Mouse (Mus musculus): ENCODE measurements around the gene S1pr5.
"Not testable (repeated sequence)": the region's sequence is repeated elsewhere in the genome, so short reads cannot be mapped to it uniquely, and the experiment has no call there.

Gene S1pr5

DNA sequence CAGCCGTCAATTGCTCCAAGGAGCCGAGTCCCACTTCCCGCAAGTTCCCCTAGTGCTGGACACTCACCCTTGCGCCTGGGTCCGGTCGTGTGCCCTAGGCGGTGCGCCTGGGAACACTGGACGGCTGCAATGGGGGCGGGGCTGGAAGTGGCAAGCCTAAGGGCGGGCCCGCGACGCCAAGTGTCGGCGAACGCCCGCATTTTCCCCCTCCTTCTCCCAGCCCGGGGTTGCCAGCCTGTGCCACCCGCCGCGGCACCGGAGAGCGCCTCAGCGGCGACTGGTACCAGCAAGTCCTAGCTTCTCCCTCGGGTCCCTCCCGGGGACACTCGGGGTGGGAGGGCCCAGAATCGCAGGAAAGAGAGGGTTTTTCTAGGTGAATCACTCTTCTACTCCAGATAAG, at the start of gene S1pr5:
Gene S1pr5 (minus strand): TSS at position 118 of the 400 bp plus-strand sequence.
- in situ Hi-C loops (cut with MboI), result no loop called here

DNA sequence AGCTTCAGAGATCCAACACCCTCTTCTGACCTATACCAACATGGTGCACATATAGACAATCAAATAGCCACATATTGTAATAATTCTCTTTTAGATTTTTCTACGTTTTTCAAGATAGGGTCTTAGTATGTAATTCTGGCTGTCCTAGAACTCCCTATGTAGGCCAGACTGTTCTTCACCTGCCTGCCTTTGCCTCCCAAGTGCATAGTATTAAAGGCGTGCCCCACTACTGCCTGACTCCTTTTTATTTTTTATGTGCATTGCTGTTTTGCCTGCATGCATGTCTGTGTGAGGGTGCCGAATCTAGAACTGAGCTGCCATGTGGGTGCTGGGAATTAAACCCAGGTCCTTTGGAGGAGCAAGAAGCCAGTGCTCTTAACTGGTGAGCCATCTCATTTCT, 44.0 kb upstream of the S1pr5 start:
- in situ Hi-C loops (cut with MboI), result no loop called here

DNA sequence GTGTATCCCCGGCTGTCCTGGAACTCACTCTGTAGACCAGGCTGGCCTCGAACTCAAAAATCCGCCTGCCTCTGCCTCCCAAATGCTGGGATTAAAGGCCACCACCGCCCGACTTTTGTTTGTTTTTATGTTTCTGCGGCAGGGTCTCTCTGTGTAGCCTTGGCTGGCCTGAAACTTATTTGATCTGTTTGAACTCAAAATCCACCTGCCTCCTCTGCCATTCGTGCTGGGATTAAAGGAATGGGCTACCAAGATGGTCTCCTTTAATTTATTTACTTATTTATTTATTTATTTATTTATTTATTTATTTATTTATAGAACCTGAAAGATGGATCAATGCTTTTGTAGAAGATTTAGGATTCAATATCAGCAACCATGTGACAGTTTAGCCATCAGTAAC, 43.6 kb upstream of the S1pr5 start:
- in situ Hi-C loops (cut with MboI), result not testable (repeated sequence)

DNA sequence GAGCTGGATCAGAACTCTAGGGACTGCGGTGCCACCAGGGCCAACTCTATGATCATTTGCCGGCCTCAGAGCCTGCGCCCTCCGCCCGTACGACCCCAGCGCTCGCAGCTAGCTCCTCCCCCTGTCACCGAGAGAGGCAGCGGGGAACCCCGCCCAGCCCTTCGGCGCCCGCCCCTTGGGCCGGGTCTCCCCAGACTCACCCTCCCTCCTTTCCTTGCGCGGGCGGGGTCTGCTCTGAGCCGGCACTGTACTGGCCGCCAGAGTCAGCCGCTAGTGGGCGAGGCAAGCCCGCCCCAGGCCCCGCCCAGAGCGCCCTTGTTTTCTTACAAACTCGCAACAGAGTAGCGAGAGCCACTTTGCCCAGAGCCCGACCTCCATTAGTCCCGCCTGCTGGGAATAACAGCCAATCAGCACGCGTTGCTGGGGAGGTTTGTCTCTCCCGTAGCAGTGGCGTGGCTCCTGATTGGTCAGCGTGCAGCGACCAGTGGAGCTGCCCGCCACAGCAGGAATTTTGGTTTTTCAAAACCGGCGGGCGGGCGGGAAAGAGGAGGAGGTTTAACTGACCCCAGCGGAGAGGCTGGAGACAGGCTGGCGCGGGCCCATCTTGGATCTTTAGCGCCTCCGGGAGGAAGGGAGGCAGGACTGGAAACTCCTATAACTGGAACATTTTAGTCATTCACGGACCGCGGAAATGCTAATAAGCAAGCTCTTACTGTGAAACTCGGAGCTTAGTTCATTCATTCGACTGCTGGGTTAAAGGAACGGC, 43.0 kb upstream of the S1pr5 start, which contains the start of gene Cdkn2d:
Gene Cdkn2d (minus strand): TSS at position 386 of the 766 bp plus-strand sequence.
- in situ Hi-C loops (cut with MboI), result no loop called here

DNA sequence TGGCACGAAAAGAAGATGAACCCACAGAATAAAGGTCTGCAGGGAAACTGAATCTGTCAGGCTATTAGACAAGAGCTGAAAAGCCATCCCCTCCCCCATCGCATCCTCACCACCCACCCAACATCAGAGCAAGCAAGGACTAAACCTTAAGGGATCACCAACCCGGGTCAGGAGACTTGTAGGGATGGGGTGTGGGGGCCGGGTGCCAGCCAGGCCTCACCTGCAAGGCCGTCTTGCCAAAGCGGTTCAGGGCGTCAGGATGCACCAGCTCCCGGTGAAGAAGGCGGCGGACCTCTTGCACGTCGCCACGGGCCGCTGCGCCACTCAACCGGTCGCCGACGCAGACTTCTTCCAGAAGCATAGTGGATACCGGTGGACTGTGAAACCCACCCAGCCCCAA, 42.3 kb upstream of the S1pr5 start:
- in situ Hi-C loops (cut with MboI), result no loop called here

DNA sequence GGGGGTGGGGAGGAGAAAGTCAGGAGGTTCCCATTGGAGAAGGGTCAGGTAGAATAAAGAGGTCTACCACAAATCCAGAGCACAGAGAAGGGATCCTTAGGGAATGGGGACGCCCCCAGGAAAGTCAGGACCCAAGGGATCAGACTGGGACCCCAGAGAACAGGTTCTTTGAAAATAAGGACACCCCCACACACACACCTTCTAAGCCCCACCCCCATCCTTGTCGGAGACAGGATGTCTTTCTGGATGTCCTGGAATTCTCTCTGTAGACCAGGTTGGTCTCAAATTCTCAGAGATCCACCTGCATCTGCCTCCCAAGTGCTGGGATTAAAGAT, 41.1 kb upstream of the S1pr5 start:
- in situ Hi-C loops (cut with MboI), result no loop called here

DNA sequence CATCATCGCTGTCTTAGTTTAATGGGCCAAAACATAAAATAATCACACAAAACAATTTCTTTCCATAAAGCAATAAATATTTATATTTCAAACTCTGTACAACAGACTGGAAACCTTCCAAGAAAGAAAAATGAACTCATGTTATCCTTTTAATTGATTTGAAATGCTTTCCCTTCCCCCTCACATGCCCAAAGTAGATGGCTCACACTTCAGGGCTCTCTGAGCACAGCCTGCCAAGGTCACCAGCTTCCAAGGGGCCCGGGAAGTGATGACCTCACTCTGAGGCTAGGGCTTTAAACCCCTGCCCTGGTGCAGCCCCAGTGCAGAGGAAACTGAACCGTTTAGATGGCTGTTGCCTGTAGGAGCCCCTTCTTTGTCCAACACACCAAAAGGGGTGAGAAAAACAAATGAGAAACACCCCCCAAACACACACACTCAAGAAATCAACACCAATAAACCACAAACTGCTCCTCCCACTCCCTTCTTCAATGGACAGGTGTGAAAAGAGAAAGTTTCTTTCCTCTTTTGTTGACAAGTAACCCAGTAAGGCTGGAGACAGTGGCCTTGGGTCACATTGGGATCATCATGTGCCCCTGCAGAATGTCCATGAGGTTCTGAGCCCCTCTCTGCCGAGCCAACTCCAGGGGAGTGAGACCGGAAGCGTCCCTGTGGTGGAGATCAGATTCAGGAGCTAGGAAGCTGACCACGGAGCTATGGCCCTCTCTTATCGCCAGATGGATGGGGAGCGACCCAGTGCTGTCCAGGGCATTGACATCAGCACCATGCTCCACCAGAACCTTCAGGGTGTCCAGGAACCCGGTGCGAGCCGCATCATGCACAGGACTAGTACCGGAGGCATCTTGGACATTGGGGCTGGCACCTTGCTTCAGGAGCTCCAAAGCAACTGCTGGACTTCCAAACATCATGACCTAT, 40.4 kb upstream of the S1pr5 start:
- in situ Hi-C loops (cut with MboI), result no loop called here

DNA sequence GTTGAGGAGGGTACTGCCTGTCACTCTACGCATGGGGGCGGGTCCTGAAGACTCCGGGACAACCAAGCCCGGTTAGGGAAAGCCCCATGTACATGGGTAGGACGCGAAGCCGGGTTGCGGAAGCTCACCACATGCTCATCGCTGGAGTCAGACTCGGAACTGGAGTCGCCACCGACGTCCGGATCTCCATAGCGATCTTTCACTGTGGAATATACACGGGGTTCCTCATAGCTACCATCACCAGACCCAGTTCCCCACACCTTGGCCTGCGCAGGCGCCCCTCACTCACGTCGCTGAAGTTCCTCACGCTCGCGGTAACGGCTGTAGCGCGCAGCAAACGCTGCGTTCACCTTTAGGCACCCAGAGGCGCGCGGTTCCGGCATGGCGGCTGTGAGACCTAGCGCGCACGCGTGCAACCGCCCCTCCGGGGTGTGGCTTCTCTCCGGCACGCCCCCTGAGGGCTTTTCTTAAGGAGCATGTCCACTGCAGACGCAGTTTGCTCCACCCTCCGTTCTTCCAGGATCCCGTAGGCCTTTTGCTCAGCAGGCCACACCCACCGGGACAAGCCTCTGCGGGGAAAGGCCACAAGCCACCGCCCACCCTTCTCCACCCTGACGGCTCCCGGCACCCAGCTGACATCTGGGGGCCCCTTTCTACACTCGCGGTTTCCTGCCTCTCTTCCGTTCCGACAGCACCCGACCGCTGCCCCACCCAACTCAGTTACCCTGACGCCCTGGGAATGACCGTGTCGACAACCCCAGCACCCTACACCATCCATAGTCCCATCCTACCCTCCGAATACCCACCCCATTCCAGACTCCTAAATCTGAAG, 39.5 kb upstream of the S1pr5 start, which contains the start of gene Kri1:
Gene Kri1 (minus strand): TSS at position 399 of the 832 bp plus-strand sequence.
- in situ Hi-C loops (cut with MboI), result no loop called here

DNA sequence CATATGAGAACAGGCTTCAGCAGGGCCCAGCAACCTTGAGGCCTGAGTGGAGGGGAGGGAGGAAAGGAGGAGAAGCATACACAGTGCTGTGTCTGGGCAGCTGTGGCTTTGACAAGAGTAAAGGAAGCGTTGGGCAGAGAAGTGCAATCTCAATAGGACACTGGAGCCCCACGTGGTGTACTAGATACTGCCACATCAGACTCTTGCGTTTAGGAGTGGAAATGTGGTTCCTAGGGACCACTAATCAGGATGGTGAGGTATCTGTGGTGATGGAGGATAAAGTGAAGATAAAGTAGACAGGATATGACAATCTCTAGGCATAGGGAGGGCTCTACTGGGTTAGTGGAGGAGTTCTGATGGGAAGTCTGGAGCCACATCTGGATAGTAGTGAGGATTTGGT, 38.5 kb upstream of the S1pr5 start:
- in situ Hi-C loops (cut with MboI), result no loop called here

DNA sequence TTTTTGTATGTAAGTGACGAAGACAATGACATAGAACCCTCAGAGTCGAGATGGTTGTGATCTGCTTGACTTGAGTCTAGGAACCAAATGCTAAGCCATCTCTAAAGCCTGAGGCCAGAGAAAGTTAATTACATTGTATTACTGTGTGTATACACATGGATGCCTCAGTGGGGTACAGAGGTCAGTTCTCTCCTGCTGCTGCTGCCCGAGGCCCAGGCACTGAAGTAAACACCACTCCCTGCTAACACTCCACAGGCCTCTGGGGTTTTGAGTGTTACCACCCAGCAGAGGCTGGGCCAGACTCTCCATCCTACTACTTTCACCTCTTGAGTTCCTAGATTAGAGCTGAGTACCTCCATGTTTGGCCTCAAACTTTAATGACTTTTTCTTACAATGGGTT, 35.8 kb upstream of the S1pr5 start:
- in situ Hi-C loops (cut with MboI), result no loop called here

DNA sequence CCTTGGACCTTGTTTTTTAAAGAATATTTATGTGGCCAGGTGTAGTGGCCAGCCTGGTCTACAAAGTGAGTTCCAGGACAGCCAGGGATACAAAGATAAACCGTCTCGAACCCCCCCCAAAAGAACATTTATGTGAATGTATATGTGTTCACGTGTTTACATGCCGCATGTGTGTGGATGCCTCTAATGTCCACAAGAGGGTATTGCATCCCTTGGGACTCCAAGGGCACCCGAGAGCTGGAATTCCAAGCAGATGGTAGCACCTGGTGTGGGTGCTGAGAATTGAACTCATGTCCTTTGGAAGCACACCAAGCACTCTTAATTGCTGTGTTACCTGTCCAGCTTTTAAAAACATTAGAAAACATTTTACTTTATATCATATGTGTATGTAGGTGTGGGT, 35.3 kb upstream of the S1pr5 start:
- in situ Hi-C loops (cut with MboI), result no loop called here

DNA sequence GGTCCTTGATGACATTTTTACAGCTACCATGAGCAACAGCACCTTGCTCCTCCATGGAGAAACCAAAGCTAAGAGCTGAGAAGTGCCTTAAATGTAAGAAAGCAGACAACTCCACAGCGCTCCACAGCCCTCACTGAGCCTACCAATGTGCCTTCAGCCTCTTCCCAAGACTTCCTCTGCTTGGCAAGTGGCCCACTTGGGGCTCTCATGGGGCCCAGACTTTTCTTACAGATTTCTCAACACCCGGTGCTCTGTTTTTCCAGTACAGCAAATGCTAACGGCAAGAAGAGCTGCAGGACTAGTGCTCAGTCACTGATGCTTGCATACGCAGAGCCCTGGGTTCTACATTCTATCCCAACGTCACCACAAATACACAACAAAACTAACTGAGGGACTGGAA, 29.5 kb upstream of the S1pr5 start:
- in situ Hi-C loops (cut with MboI), result no loop called here

DNA sequence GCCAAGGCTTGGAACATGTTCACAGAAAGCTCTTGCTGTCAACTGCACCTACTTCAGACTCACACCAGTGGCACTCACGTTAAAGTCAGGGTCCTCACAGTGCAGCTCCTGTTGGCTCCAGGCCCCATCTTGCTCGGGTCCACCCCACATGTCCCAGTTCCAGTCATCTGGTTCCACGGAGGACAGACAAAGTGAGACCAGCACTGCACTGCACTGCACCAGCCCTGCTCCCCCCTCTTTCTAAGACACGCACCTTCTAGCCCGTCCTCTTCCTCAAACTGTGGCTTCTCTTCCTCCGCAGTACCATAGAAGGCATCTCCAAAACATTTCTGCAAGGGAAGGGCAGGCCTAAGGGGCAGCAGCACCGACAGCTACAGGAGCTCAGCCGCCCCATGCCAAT, 28.1 kb upstream of the S1pr5 start:
- in situ Hi-C loops (cut with MboI), result no loop called here

DNA sequence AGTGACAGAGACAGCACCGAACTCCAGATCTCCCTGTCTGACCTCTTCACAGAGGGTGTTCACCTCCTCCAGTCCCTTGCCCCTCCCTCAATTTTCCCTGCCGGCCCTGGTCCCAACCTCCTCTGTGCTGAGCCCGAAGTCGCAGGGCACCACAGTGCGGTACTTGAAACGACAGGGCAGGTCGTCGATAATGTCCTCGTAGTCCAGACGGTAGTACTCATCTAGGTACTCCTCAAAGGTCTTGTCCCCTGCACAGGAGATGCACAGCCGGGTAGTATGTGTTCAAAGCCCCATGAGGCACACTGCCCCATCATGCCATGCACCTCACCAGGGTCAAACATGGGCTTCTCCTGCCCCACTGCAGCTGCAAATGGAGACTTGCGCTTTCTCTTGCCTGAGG, 27.5 kb upstream of the S1pr5 start:
- in situ Hi-C loops (cut with MboI), result no loop called here

DNA sequence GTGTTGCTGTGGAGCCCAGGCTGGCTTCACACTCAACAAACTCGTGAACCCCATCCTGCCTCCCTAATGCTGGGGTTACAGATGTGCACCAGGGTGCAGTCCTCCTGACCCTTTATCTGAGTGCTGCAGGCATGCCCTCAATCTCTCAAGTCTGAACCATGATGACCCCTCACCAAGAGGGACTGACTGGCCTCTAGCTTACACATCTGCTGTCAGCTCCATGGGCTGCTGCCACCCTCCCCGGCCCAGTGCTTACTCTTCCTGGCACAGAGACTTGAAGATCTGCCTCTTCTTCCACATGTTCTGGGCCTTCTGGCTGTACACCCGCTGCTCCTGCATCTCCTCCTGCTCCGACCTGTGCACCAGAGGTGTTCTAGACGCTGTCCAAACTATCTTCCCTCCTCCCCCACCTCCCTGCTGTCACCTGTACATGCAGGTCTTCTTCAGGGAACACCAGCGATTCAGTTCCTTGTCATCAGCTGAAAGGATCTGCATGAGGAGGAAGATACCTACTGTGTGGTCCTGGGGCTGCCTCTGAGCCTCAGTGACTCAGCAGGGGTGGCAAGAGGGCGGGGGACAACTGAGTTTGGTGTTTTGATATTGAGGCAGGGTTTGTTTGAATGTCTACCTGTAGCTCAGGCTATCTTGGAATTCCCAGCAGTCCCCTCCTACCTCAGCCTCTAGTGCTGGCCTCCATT, 26.9 kb upstream of the S1pr5 start:
- in situ Hi-C loops (cut with MboI), result no loop called here

DNA sequence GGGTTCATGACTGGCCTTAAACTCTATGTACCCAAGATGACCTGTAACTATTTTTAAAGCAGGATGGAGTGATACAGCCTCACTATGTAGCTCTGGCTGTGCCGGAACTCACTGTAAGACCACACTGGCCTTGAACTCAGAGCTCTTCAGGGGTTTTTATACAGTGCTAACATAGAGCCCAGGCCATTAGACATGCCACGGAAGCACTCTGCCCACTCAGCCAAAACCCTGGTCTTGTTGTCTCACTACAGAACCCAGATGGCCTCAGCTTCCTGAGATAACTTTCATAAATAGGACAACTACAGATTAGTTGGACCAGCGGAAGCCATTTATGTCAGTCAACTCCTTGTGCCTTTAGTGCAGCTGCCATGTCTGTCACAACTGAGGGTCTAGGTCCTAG, 26.1 kb upstream of the S1pr5 start:
- in situ Hi-C loops (cut with MboI), result no loop called here

DNA sequence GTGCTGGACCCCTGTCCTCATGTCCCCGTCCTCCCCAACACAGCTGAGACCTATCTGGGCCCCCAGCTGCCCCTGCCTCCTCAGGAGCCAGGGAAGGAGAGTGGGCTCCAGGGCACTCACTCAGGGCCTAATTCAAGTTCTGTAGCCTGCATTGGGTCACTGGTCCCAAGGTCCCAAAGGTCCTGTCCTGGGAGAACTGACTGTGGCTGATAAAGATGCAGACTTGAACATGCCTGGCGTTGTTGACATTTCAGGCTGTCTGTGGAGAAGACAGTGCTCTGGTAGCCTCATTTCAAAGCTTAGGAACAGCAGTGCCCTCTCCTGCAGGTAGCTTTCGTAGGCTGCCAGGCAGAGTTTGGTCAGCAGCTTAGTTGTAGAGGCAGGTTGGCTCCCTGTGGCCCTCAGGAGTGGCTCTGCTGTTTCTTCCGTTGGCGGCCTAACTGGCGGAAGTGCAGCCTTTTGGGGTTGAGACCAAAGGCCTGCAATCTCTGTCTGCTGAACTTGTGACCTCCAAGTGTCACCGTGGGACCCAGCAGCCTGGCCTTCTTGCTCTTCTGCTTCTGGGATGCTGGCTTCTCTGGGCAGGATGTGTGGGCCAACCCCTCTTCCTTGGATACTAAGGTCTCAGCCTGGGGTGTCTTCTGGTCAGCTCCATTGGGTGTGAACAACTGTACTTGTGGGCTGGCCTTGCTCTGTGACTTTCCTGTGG, 25.4 kb upstream of the S1pr5 start:
- in situ Hi-C loops (cut with MboI), result no loop called here

DNA sequence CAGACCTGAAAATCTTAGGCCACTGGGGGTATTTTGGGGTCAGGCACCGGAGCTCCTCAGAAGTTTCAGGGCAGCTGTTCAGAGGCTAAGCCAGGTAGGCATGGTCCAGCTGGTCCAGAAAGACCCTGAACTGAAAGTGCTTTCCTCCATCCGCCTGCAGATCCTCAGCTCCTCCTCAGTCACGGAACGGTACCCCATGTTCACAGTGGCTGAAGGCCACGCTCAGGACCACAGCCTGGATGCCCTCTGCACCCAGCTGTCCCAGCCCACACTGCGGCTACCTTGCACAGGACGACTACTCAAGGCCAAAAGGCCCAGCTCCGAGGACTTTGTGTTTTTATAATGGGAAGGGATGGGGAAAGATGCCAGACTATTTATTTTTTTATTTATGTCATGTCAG, 24.9 kb upstream of the S1pr5 start:
- in situ Hi-C loops (cut with MboI), result no loop called here

DNA sequence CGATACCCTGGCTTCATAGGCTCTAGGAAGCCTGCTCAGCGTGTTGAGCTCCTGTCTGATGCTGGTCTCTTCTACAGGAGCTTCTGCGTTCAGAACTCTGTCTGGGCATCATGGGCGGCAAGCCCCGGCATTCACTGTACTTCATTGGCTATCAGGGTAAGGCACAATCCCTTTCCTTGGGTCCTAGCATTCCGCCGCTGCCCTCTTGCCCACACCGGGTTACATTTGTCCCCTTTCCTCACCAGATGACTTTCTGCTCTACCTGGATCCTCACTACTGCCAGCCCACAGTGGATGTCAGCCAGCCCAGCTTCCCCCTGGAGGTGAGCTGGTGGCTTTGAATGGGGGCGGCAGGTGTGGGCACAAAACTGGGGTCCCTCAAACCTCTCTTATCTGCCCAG, 24.1 kb upstream of the S1pr5 start:
- in situ Hi-C loops (cut with MboI), result no loop called here

DNA sequence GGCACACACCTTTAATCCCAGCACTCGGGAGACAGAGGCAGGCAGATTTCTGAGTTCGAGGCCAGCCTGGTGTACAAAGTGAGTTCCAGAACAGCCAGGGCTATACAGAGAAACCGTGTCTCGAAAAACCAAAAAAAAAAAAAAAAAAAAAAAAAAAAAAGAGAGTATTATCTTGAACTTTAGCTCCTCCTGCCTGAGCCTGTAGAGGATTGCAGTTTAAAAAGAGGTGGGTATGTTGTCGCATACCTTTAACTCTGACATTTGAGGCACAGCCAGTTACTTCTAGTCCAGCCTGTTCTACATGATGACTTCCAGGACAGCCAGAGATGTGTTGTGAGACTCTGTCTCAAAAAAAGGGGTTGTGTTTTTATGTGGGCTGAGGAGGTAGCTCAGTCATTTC, 21.3 kb upstream of the S1pr5 start:
- in situ Hi-C loops (cut with MboI), result not testable (repeated sequence)

DNA sequence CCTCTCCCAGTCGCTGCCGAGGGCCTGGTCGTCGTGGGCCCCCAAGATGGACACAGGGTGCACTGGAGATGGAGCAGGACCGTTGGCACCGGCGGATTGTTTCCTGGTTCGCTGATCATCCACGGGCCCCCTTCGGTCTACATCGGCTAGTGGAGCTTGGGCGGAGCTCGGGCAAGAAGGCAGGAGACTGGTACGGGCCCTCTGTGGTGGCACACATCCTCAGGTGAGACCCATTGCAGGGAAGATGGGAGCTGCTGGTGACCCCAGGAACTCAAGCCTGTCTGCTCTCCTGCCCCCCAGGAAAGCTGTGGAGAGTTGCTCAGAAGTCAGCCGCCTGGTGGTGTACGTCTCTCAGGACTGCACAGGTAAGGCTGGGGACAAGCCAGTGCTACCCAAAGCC, 20.1 kb upstream of the S1pr5 start:
- in situ Hi-C loops (cut with MboI), result no loop called here

Measured in mature B cell (primary cell).